Mouse (Mus musculus) regulatory T cell (primary cell): ENCODE results near the gene Ddhd1.

ENCODE experiments used
- in situ Hi-C: fragments of 300-600 bp; cut with MboI, MseI; formaldehyde crosslinking; loops from one replicate; pipeline ENCODE4 v1.15.1; 2025; ENCODE audit warnings: high pct_unique_total_duplicates

Gene Ddhd1

GRCm38 (mm10) chr14:45647175-45647574 lies 10.8 kb downstream of the Ddhd1 start:
- in situ Hi-C loops, result loop anchor here (10.0 kb wide), 1 partner anchor 1648 kb away; the partner anchor contains the start of gene Mapk1ip1l

GRCm38 (mm10) chr14:45644786-45645185 lies 13.2 kb downstream of the Ddhd1 start:
- in situ Hi-C loops, result loop anchor here (10.0 kb wide), 1 partner anchor 1650 kb away; the partner anchor contains the start of gene Mapk1ip1l

- in situ Hi-C loops, result loop anchor here (10.0 kb wide), 1 partner anchor 1651 kb away; the partner anchor contains the start of gene Mapk1ip1l
Measured at GRCm38 (mm10) chr14:45644202-45644601, 13.7 kb downstream of the Ddhd1 start.

- in situ Hi-C loops, result loop anchor here (10.0 kb wide), 1 partner anchor 1651 kb away; the partner anchor contains the start of gene Mapk1ip1l
Measured at GRCm38 (mm10) chr14:45643461-45643860, 14.5 kb downstream of the Ddhd1 start.

- in situ Hi-C loops, result loop anchor here (10.0 kb wide), 1 partner anchor 1652 kb away; the partner anchor contains the start of gene Mapk1ip1l
Measured at GRCm38 (mm10) chr14:45642795-45643194, 15.1 kb downstream of the Ddhd1 start.

GRCm38 (mm10) chr14:45642217-45642616 lies 15.7 kb downstream of the Ddhd1 start:
- in situ Hi-C loops, result loop anchor here (10.0 kb wide), 1 partner anchor 1653 kb away; the partner anchor contains the start of gene Mapk1ip1l

GRCm38 (mm10) chr14:45638717-45639116 lies 19.2 kb downstream of the Ddhd1 start:
- in situ Hi-C loops, result no loop called here

- in situ Hi-C loops, result no loop called here
Measured at GRCm38 (mm10) chr14:45635496-45635895, 22.4 kb downstream of the Ddhd1 start.

GRCm38 (mm10) chr14:45632756-45633537 lies 25.0 kb downstream of the Ddhd1 start:
- in situ Hi-C loops, result no loop called here

- in situ Hi-C loops, result no loop called here
Measured at GRCm38 (mm10) chr14:45630544-45630943, 27.4 kb downstream of the Ddhd1 start.

- in situ Hi-C loops, result no loop called here
Measured at GRCm38 (mm10) chr14:45629938-45630337, 28.0 kb downstream of the Ddhd1 start.

GRCm38 (mm10) chr14:45618351-45618750 lies 39.6 kb downstream of the Ddhd1 start:
- in situ Hi-C loops, result no loop called here

- in situ Hi-C loops, result no loop called here
Measured at GRCm38 (mm10) chr14:45616526-45616925, 41.4 kb downstream of the Ddhd1 start.

GRCm38 (mm10) chr14:45615776-45616175 lies 42.2 kb downstream of the Ddhd1 start:
- in situ Hi-C loops, result no loop called here

GRCm38 (mm10) chr14:45614822-45615221 lies 43.1 kb downstream of the Ddhd1 start:
- in situ Hi-C loops, result no loop called here

- in situ Hi-C loops, result no loop called here
Measured at GRCm38 (mm10) chr14:45614406-45614805, 43.5 kb downstream of the Ddhd1 start.

- in situ Hi-C loops, result no loop called here
Measured at GRCm38 (mm10) chr14:45611654-45612053, 46.3 kb downstream of the Ddhd1 start.

GRCm38 (mm10) chr14:45602002-45602401 lies 55.9 kb downstream of the Ddhd1 start:
- in situ Hi-C loops, result no loop called here

- in situ Hi-C loops, result no loop called here
Measured at GRCm38 (mm10) chr14:45600587-45600986, 57.4 kb downstream of the Ddhd1 start.

- in situ Hi-C loops, result no loop called here
Measured at GRCm38 (mm10) chr14:45597855-45598254, 60.1 kb downstream of the Ddhd1 start.

- in situ Hi-C loops, result no loop called here
Measured at GRCm38 (mm10) chr14:45593261-45593660, 64.7 kb downstream of the Ddhd1 start.

- in situ Hi-C loops, result no loop called here
Measured at GRCm38 (mm10) chr14:45588403-45588802, 69.5 kb downstream of the Ddhd1 start.

- in situ Hi-C loops, result no loop called here
Measured at GRCm38 (mm10) chr14:45587536-45587935, 70.4 kb downstream of the Ddhd1 start.
